Mouse (Mus musculus) liver, postnatal 0 days (tissue): ENCODE results near the gene Prmt9.

Experiments used
- CTCF ChIP-seq: sonication (generic); IDR thresholded peaks from 2 replicates; pipeline ENCODE4 v1.5.1; 2016; ENCODE audit warnings: antibody characterized with exemption, low read depth
- EP300 ChIP-seq: IDR thresholded peaks from 2 replicates; pipeline ENCODE4 v1.6.1; 2016; ENCODE audit warnings: antibody characterized with exemption, low read depth, mild to moderate bottlenecking

- no peak for TF ChIP-seq EP300
- no peak for TF ChIP-seq CTCF
Measured at GRCm38 (mm10) chr8:77609621-77610020, 60.4 kb downstream of the Prmt9 start.
